Mouse (Mus musculus) heart, embryonic 12.5 days (tissue): Measurements from ENCODE around the gene Cdon. TPM values are rescaled to one million over a fixed set of nuclear protein-coding genes. Genes with fewer than 3 reads are reported as not detected.

Source experiments
- ATAC-seq: fragments of 200-750 bp; cut with Nextera tagmentation; 2 replicates; pipeline ENCODE4 v1.8.0; 2017; ENCODE audit warnings: moderate TSS enrichment, moderate library complexity; ENCODE audit not compliant: insufficient number of reproducible peaks, low FRiP score
- H3K27ac ChIP-seq: fragments of 300-500 bp; sonication (generic); 2 replicates; pipeline ENCODE4 v1.5.1; 2016; ENCODE audit warnings: mild to moderate bottlenecking, moderate library complexity; ENCODE audit not compliant: poor library complexity, severe bottlenecking
- H3K27me3 ChIP-seq: fragments of 300-500 bp; sonication (generic); replicated peaks from 2 replicates; pipeline ENCODE4 v1.6.1; 2016; ENCODE audit warnings: mild to moderate bottlenecking, moderate library complexity
- H3K36me3 ChIP-seq: fragments of 300-500 bp; sonication (generic); 2 replicates; pipeline ENCODE4 v1.6.1; 2016; ENCODE audit warnings: mild to moderate bottlenecking, moderate library complexity
- H3K4me1 ChIP-seq: fragments of 300-500 bp; sonication (generic); replicated peaks from 2 replicates; pipeline ENCODE4 v1.6.1; 2016; ENCODE audit warnings: mild to moderate bottlenecking
- H3K4me2 ChIP-seq: fragments of 300-500 bp; sonication (generic); 2 replicates; pipeline ENCODE4 v1.6.1; 2016; ENCODE audit warnings: mild to moderate bottlenecking, moderate library complexity
- H3K4me3 ChIP-seq: fragments of 300-500 bp; sonication (generic); 2 replicates; pipeline ENCODE4 v1.5.1; 2016; ENCODE audit warnings: mild to moderate bottlenecking
- H3K9ac ChIP-seq: fragments of 300-500 bp; sonication (generic); 2 replicates; pipeline ENCODE4 v1.6.1; 2016; ENCODE audit warnings: mild to moderate bottlenecking, moderate library complexity
- H3K9me3 ChIP-seq: fragments of 300-500 bp; sonication (generic); replicated peaks from 2 replicates; pipeline ENCODE4 v1.6.1; 2016; ENCODE audit warnings: mild to moderate bottlenecking, moderate library complexity
- WGBS: fragments of 180-500 bp; shearing (Covaris S2); methylation state at CpG from one replicate; pipeline ENCODE4 v1.1.7; 2016; 5-methylcytosine and 5-hydroxymethylcytosine counted together
- polyA plus RNA-seq: library from polyadenylated mRNA; unstranded; fragments of >200 nt; fragmentation: Nextera tagmentation; extraction: Ambion mirVana; gene quantifications from 2 replicates; pipeline ENCODE4 v1.2.1, GENCODE M21; 2016

The Cdon gene
- polyA plus RNA-seq, 1 experiment from 2014 or later = 7.0 TPM

GRCm38 (mm10) chr9:35438286-35439061 lies 17.5 kb downstream of the Cdon start:
- Histone ChIP-seq H3K36me3 (no peaks in the 10 kb centered on the region), H3K27me3 (no peaks in the 10 kb centered on the region), H3K4me2 (no peak overlapping the region), H3K4me1 (peaks cover 26% of the 10 kb centered on the region), H3K27ac (no peak overlapping the region), H3K9me3 (no peaks in the 10 kb centered on the region), H3K9ac (no peak overlapping the region), H3K4me3 (no peak overlapping the region)
- no peak for ATAC-seq
- 76% methylated on average over 8 of the region's 8 CpGs for WGBS

- no peak for ATAC-seq
- 82% methylated on average over 6 of the region's 6 CpGs for WGBS
- Histone ChIP-seq H3K36me3 (no peaks in the 10 kb centered on the region), H3K4me3 (no peak overlapping the region), H3K9me3 (no peaks in the 10 kb centered on the region), H3K9ac (no peak overlapping the region), H3K27ac (no peak overlapping the region), H3K27me3 (no peaks in the 10 kb centered on the region), H3K4me2 (no peak overlapping the region), H3K4me1 (peaks cover 31% of the 10 kb centered on the region)
These were observed 18.1 kb downstream of the Cdon start for GRCm38 (mm10) chr9:35439062-35439442.

- H3K9ac ChIP-seq = no peak overlapping the region
- H3K27ac ChIP-seq = no peak overlapping the region
- no peak for ATAC-seq
- no peak overlapping the region for H3K4me3 ChIP-seq
- no peak overlapping the region for H3K4me2 ChIP-seq
- no peaks in the 10 kb centered on the region for H3K36me3 ChIP-seq
- peaks cover 32% of the 10 kb centered on the region for H3K4me1 ChIP-seq
- no peaks in the 10 kb centered on the region for H3K9me3 ChIP-seq
- no peaks in the 10 kb centered on the region for H3K27me3 ChIP-seq
These were observed 18.8 kb downstream of the Cdon start for GRCm38 (mm10) chr9:35439754-35440153.

GRCm38 (mm10) chr9:35442476-35442875 lies 21.5 kb downstream of the Cdon start:
- Histone ChIP-seq H3K9ac (no peak overlapping the region), H3K4me1 (peaks cover 24% of the 10 kb centered on the region), H3K4me3 (no peak overlapping the region), H3K27ac (no peak overlapping the region), H3K9me3 (no peaks in the 10 kb centered on the region), H3K27me3 (no peaks in the 10 kb centered on the region), H3K4me2 (no peak overlapping the region), H3K36me3 (no peaks in the 10 kb centered on the region)
- WGBS = 16% methylated on average over 5 of the region's 5 CpGs
- ATAC-seq = no peak

- Histone ChIP-seq H3K9ac (no peak overlapping the region), H3K9me3 (no peaks in the 10 kb centered on the region), H3K27ac (no peak overlapping the region), H3K27me3 (no peaks in the 10 kb centered on the region), H3K4me3 (no peak overlapping the region), H3K36me3 (no peaks in the 10 kb centered on the region), H3K4me1 (peaks cover 24% of the 10 kb centered on the region), H3K4me2 (no peak overlapping the region)
- WGBS = 68% methylated on average over 13 of the region's 13 CpGs
- ATAC-seq = no peak
These were observed 22.9 kb downstream of the Cdon start for GRCm38 (mm10) chr9:35443618-35444511.

- peaks cover 24% of the 10 kb centered on the region for H3K4me1 ChIP-seq
- H3K4me2 ChIP-seq = no peak overlapping the region
- no peaks in the 10 kb centered on the region for H3K9me3 ChIP-seq
- no peaks in the 10 kb centered on the region for H3K27me3 ChIP-seq
- H3K27ac ChIP-seq = no peak overlapping the region
- H3K36me3 ChIP-seq = no peaks in the 10 kb centered on the region
- ATAC-seq = no peak
- H3K9ac ChIP-seq = no peak overlapping the region
- 71% methylated on average over 8 of the region's 8 CpGs for WGBS
- no peak overlapping the region for H3K4me3 ChIP-seq
These were observed 23.6 kb downstream of the Cdon start for GRCm38 (mm10) chr9:35444512-35444886.

- ATAC-seq = no peak
- peaks cover 28% of the 10 kb centered on the region for H3K4me1 ChIP-seq
These were observed 26.0 kb downstream of the Cdon start for GRCm38 (mm10) chr9:35446916-35447315.

GRCm38 (mm10) chr9:35453311-35453710 lies 32.4 kb downstream of the Cdon start:
- H3K27ac ChIP-seq = no peak overlapping the region
- H3K27me3 ChIP-seq = no peaks in the 10 kb centered on the region
- 52% methylated on average over 6 of the region's 6 CpGs for WGBS
- no peak overlapping the region for H3K4me3 ChIP-seq
- H3K9ac ChIP-seq = no peak overlapping the region
- no peak for ATAC-seq
- H3K4me1 ChIP-seq = peaks cover 20% of the 10 kb centered on the region
- no peak overlapping the region for H3K4me2 ChIP-seq
- H3K9me3 ChIP-seq = no peaks in the 10 kb centered on the region
- peaks cover 51% of the 10 kb centered on the region for H3K36me3 ChIP-seq

More at GRCm38 (mm10) chr9:35446916-35447315, 26.0 kb downstream of the Cdon start:
- H3K27ac ChIP-seq = no peak overlapping the region
- H3K9me3 ChIP-seq = no peaks in the 10 kb centered on the region
- H3K9ac ChIP-seq = no peak overlapping the region
- 64% methylated on average over 4 of the region's 4 CpGs for WGBS
- H3K4me3 ChIP-seq = no peak overlapping the region
- no peaks in the 10 kb centered on the region for H3K27me3 ChIP-seq
- H3K4me2 ChIP-seq = no peak overlapping the region
- H3K36me3 ChIP-seq = no peaks in the 10 kb centered on the region

- H3K36me3 ChIP-seq = peaks cover 62% of the 10 kb centered on the region
- peaks cover 7% of the 10 kb centered on the region for H3K4me1 ChIP-seq
- H3K27ac ChIP-seq = no peak overlapping the region
- H3K4me2 ChIP-seq = no peak overlapping the region
- 70% methylated on average over 8 of the region's 8 CpGs for WGBS
- no peak overlapping the region for H3K4me3 ChIP-seq
- H3K9me3 ChIP-seq = no peaks in the 10 kb centered on the region
- no peak overlapping the region for H3K9ac ChIP-seq
- no peaks in the 10 kb centered on the region for H3K27me3 ChIP-seq
- ATAC-seq = no peak
These were observed 38.7 kb downstream of the Cdon start for GRCm38 (mm10) chr9:35459594-35459993.

- ATAC-seq = peak; percentile 53; the same call in 1 of the 2 replicates
- H3K4me3 ChIP-seq = no peak overlapping the region
- H3K4me2 ChIP-seq = no peak overlapping the region
- H3K27me3 ChIP-seq = no peaks in the 10 kb centered on the region
- H3K27ac ChIP-seq = no peak overlapping the region; the same call in 1 of the 2 replicates
- H3K9me3 ChIP-seq = no peaks in the 10 kb centered on the region
- H3K4me1 ChIP-seq = peaks cover 7% of the 10 kb centered on the region; the same call in 1 of the 2 replicates
- H3K36me3 ChIP-seq = peaks cover 30% of the 10 kb centered on the region
- 45% methylated on average over 8 of the region's 8 CpGs for WGBS
- no peak overlapping the region for H3K9ac ChIP-seq
These were observed 46.4 kb downstream of the Cdon start for GRCm38 (mm10) chr9:35467264-35467817.

- Histone ChIP-seq H3K27me3 (no peaks in the 10 kb centered on the region), H3K36me3 (peaks cover 31% of the 10 kb centered on the region), H3K4me1 (peaks cover 7% of the 10 kb centered on the region; the same call in 1 of the 2 replicates), H3K4me2 (no peak overlapping the region), H3K27ac (no peak overlapping the region), H3K9me3 (no peaks in the 10 kb centered on the region), H3K4me3 (no peak overlapping the region), H3K9ac (no peak overlapping the region)
- no peak for ATAC-seq
These were observed 48.0 kb downstream of the Cdon start for GRCm38 (mm10) chr9:35468913-35469312.
